In the genomic region with DNA sequence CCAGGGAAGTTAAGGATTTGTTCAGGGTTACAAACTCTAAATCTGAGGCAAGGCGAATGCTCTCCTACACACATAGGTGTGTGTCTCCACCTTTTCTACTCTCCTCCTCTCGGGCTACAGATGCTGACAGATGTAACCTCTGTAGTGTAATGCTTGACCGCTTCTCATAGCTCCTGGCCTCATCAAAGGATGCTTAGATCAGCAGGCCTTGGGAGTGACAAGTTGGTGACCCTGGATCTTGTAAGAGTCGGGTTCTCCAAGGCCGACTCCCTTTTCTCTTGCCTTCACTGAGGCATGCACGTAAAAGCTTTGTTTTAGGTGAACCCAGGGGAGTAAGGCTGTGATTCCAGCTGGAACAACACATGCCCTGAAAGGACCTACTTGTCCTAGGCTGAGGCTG, we compare ENCODE assay signal across 22 mouse cellular contexts. TPM values are rescaled to one million over a fixed set of nuclear protein-coding genes. Genes with fewer than 3 reads are reported as not detected.
DNase-seq lines count a peak whose midpoint lies in the region; ATAC-seq lines count a peak whose summit lies in the region.
"Had no signal": no experiment of that assay in that cellular context is flagged by ENCODE, and none has a peak within 500 bp of the region (broad histone marks: within the 10 kb centered on the region; RNA-seq: fewer than 3 reads in every experiment).

No protein-coding gene starts in this region.

- H3K27ac ChIP-seq in kidney, embryonic 14.5 days (ENCODE audit: low read depth, low read length): no peak overlapping the region
- H3K27ac ChIP-seq in kidney, embryonic 16.5 days (ENCODE audit: low read length): no peak overlapping the region
- H3K27ac ChIP-seq: embryonic facial prominence, embryonic 10.5 days; embryonic facial prominence, embryonic 12.5 days; forebrain, embryonic 13.5 days; forebrain, embryonic 15.5 days had no signal

- WGBS in kidney, embryonic 14.5 days: 42% methylated on average over 6 of the region's 6 CpGs
- WGBS in kidney, embryonic 16.5 days: 34% methylated on average over 6 of the region's 6 CpGs

- no peaks in the 10 kb centered on the region; the same call in 1 of the 2 replicates for H3K4me1 ChIP-seq in kidney, embryonic 14.5 days (ENCODE audit: control insufficient read depth, insufficient read depth, low read length)
- peaks cover 8% of the 10 kb centered on the region; the same call in 1 of the 2 replicates for H3K4me1 ChIP-seq in kidney, embryonic 16.5 days (ENCODE audit: insufficient read depth, low read length)
- H3K4me1 ChIP-seq: embryonic facial prominence, embryonic 12.5 days had no signal

- no peak overlapping the region for H3K9ac ChIP-seq in kidney, embryonic 14.5 days (ENCODE audit: low read depth, low read length)
- H3K9ac ChIP-seq in kidney, embryonic 16.5 days (replicated peaks; ENCODE audit: low read length): no peak overlapping the region
- H3K9ac ChIP-seq: embryonic facial prominence, embryonic 12.5 days; forebrain, embryonic 13.5 days; forebrain, embryonic 15.5 days; forebrain, postnatal 0 days had no signal

- no peaks in the 10 kb centered on the region for H3K36me3 ChIP-seq in kidney, embryonic 14.5 days (ENCODE audit: control insufficient read depth, insufficient read depth, low read length)
- no peaks in the 10 kb centered on the region for H3K36me3 ChIP-seq in kidney, embryonic 16.5 days (ENCODE audit: insufficient read depth, low read length)
- H3K36me3 ChIP-seq: embryonic facial prominence, embryonic 10.5 days; embryonic facial prominence, embryonic 12.5 days; forebrain, embryonic 15.5 days had no signal

- no peak overlapping the region for H3K4me3 ChIP-seq in kidney, embryonic 14.5 days (ENCODE audit: low read length)
- no peak overlapping the region for H3K4me3 ChIP-seq in kidney, embryonic 16.5 days (ENCODE audit: low read length)
- H3K4me3 ChIP-seq: embryonic facial prominence, embryonic 10.5 days; embryonic facial prominence, embryonic 12.5 days; forebrain, embryonic 13.5 days; forebrain, embryonic 15.5 days had no signal

- H3K4me2 ChIP-seq in kidney, embryonic 14.5 days (replicated peaks; ENCODE audit: low read depth, low read length): no peak overlapping the region
- no peak overlapping the region for H3K4me2 ChIP-seq in kidney, embryonic 16.5 days (replicated peaks; ENCODE audit: low read depth, low read length)
- H3K4me2 ChIP-seq: embryonic facial prominence, embryonic 12.5 days; forebrain, embryonic 13.5 days; forebrain, embryonic 15.5 days had no signal

- no peaks in the 10 kb centered on the region for H3K27me3 ChIP-seq in kidney, embryonic 14.5 days (ENCODE audit: control insufficient read depth, insufficient read depth, low read length)
- no peaks in the 10 kb centered on the region for H3K27me3 ChIP-seq in kidney, embryonic 16.5 days (ENCODE audit: insufficient read depth, low read length)
- H3K27me3 ChIP-seq: embryonic facial prominence, embryonic 12.5 days; forebrain, embryonic 13.5 days; forebrain, embryonic 15.5 days had no signal

- no peaks in the 10 kb centered on the region for H3K9me3 ChIP-seq in kidney, embryonic 14.5 days (ENCODE audit: control insufficient read depth, low read length)
- no peaks in the 10 kb centered on the region for H3K9me3 ChIP-seq in kidney, embryonic 16.5 days (ENCODE audit: low read length)
- H3K9me3 ChIP-seq: embryonic facial prominence, embryonic 10.5 days; embryonic facial prominence, embryonic 12.5 days; forebrain, embryonic 13.5 days; forebrain, embryonic 15.5 days had no signal

- peak; percentile 38 for DNase-seq in adrenal gland, adult 8-10 months
- DNase-seq in adrenal gland, adult 18-20 months (ENCODE audit: low spot score in 2 of 2): no peak
- no peak for DNase-seq in kidney, postnatal 36 days
- no peak for DNase-seq in kidney, adult 11 months
- DNase-seq in ZHBTc4 (ENCODE audit: low read depth, low spot score): peak; percentile 24
- DNase-seq in heart, adult 9 months (ENCODE audit: low spot score in 2 of 2): no peak
- DNase-seq: adrenal gland, postnatal 14 days; adrenal gland, postnatal 36 days; cerebellum, adult 11-12 months; cerebellum, adult 2 months; cerebellum, adult 9-10 months; cerebellum, postnatal 10 days; cerebellum, postnatal 25 days; forebrain, postnatal 0 days had no signal

- ATAC-seq in kidney, embryonic 14.5 days (ENCODE audit: low FRiP score, low TSS enrichment): peak; percentile 47
- ATAC-seq in kidney, embryonic 16.5 days (ENCODE audit: low FRiP score, low TSS enrichment): peak; percentile 24; the same call in 1 of the 2 replicates
- ATAC-seq: activated CD4-positive, CD25-positive, alpha-beta regulatory T cell, adult 4 months; forebrain, embryonic 13.5 days; forebrain, embryonic 15.5 days; forebrain, postnatal 0 days had no signal

RNA-seq across cellular contexts. Expression of gene Bfsp2, which starts 32.0 kb away (rescaled TPM):
- total RNA-seq in adrenal gland, adult 8-10 months (2022): not detected
- not detected for total RNA-seq in adrenal gland, adult 18-20 months (2021)
- polyA plus RNA-seq in kidney, embryonic 14.5 days (2014; fragmentation: Nextera tagmentation; extraction: Ambion mirVana): 0.60 and 0.70 TPM in 2 replicates
- polyA plus RNA-seq in kidney, embryonic 16.5 days (2015; fragmentation: Nextera tagmentation; extraction: Ambion mirVana): 0.54 and 0.57 TPM in 2 replicates
- total RNA-seq: adrenal gland, postnatal 14 days; adrenal gland, postnatal 36 days; ES-E14 had no signal

Comparison
In these comparisons a context has a peak if more than half of its experiments do, and no peak if none do; other contexts are left out.
1. DNase-seq: peak in adrenal gland, adult 8-10 months (single experiment) and ZHBTc4 (single experiment); none in adrenal gland, adult 18-20 months (0 of 2), kidney, postnatal 36 days (0 of 2), kidney, adult 11 months (single experiment) and heart, adult 9 months (0 of 2).